Mouse (Mus musculus) lung, adult 2 months (tissue): Measurements from ENCODE around the gene Foxp1. TPM values are rescaled to one million over a fixed set of nuclear protein-coding genes. Genes with fewer than 3 reads are reported as not detected.
A peak's percentile ranks its signal among the peaks of the same experiment; 100 is the strongest.

Experiments used
- DNase-seq: peaks from one replicate; pipeline ENCODE4 v3.0.0; 2022
- H3K4me1 ChIP-seq: fragments of 200-500 bp; 2 replicates; pipeline ENCODE4 v1.6.1; 2011; ENCODE audit warnings: low read length; ENCODE audit not compliant: control insufficient read depth, insufficient read depth
- H3K4me3 ChIP-seq: fragments of 200-500 bp; replicated peaks from 2 replicates; pipeline ENCODE3; 2011; ENCODE audit warnings: low read depth, mild to moderate bottlenecking, control low read depth, low read length; ENCODE audit errors: extremely low read depth
- CTCF ChIP-seq: fragments of 200-500 bp; IDR thresholded peaks from 2 replicates; pipeline ENCODE4 v1.5.1; 2011; ENCODE audit warnings: mild to moderate bottlenecking, low read length, control low read depth; ENCODE audit not compliant: insufficient read depth
- POLR2A ChIP-seq: fragments of 200-500 bp; IDR thresholded peaks from 2 replicates; pipeline ENCODE4 v1.6.1; 2011; ENCODE audit warnings: low read depth, mild to moderate bottlenecking, control low read depth, low read length, borderline replicate concordance; ENCODE audit errors: extremely low read depth
- WGBS: fragments of 180-500 bp; shearing (Covaris S2); methylation state at CpG from one replicate; pipeline ENCODE4 v1.1.7; 2018; 5-methylcytosine and 5-hydroxymethylcytosine counted together
- polyA plus RNA-seq: library from polyadenylated mRNA; depleted of rRNA; stranded (reverse); fragments of >200 nt; gene quantifications from 2 replicates; pipeline ENCODE4 v1.2.3, GENCODE M21; 2012

Foxp1 gene
- polyA plus RNA-seq, 1 experiment: 135 TPM

GRCm38 (mm10) chr6:99489423-99489822 lies 33.1 kb downstream of the Foxp1 start:
- H3K4me1 ChIP-seq: peaks cover 13% of the 10 kb centered on the region
- no peak overlapping the region for H3K4me3 ChIP-seq
- WGBS: 73% methylated on average over 10 of the region's 10 CpGs
- TF ChIP-seq POLR2A (no peak), CTCF (no peak)
- DNase-seq: peak; percentile 29

GRCm38 (mm10) chr6:99485884-99486640 lies 36.5 kb downstream of the Foxp1 start:
- TF ChIP-seq CTCF (peak; percentile 16; the same call in 1 of the 2 replicates), POLR2A (no peak)
- DNase-seq: no peak
- 75% methylated on average over 12 of the region's 12 CpGs for WGBS
- H3K4me3 ChIP-seq: no peak overlapping the region
- H3K4me1 ChIP-seq: peaks cover 10% of the 10 kb centered on the region

- DNase-seq: peak; percentile 43
- Histone ChIP-seq H3K4me3 (peak overlapping the region; percentile 2), H3K4me1 (peaks cover 10% of the 10 kb centered on the region)
- TF ChIP-seq CTCF: no peak
- TF ChIP-seq POLR2A: peak; percentile 5; the same call in 1 of the 2 replicates
- 22% methylated on average over 20 of the region's 20 CpGs for WGBS
These were observed 37.2 kb downstream of the Foxp1 start for GRCm38 (mm10) chr6:99485217-99485883.

GRCm38 (mm10) chr6:99484884-99485216 lies 37.7 kb downstream of the Foxp1 start:
- peaks cover 10% of the 10 kb centered on the region for H3K4me1 ChIP-seq
- TF ChIP-seq POLR2A: no peak
- no peak for TF ChIP-seq CTCF
- H3K4me3 ChIP-seq: no peak overlapping the region
- 35% methylated on average over 8 of the region's 8 CpGs for WGBS
- no peak for DNase-seq

GRCm38 (mm10) chr6:99484197-99484725 lies 38.3 kb downstream of the Foxp1 start:
- TF ChIP-seq CTCF (no peak), POLR2A (no peak)
- WGBS: 81% methylated on average over 7 of the region's 7 CpGs
- H3K4me3 ChIP-seq: no peak overlapping the region
- H3K4me1 ChIP-seq: peaks cover 10% of the 10 kb centered on the region
- DNase-seq: no peak

GRCm38 (mm10) chr6:99483556-99483955 lies 39.0 kb downstream of the Foxp1 start:
- no peak for DNase-seq
- peaks cover 10% of the 10 kb centered on the region for H3K4me1 ChIP-seq
- 91% methylated on average over 10 of the region's 10 CpGs for WGBS
- no peak for TF ChIP-seq CTCF
- no peak for TF ChIP-seq POLR2A
- no peak overlapping the region for H3K4me3 ChIP-seq

GRCm38 (mm10) chr6:99481568-99481967 lies 41.0 kb downstream of the Foxp1 start:
- peaks cover 10% of the 10 kb centered on the region for H3K4me1 ChIP-seq
- 82% methylated on average over 7 of the region's 7 CpGs for WGBS
- TF ChIP-seq POLR2A (no peak), CTCF (no peak)
- DNase-seq: no peak
- no peak overlapping the region for H3K4me3 ChIP-seq

GRCm38 (mm10) chr6:99478873-99479650 lies 43.5 kb downstream of the Foxp1 start:
- no peak for TF ChIP-seq POLR2A
- Histone ChIP-seq H3K4me1 (peaks cover 2% of the 10 kb centered on the region; the same call in 1 of the 2 replicates), H3K4me3 (no peak overlapping the region)
- DNase-seq: no peak
- WGBS: 86% methylated on average over 13 of the region's 13 CpGs

- TF ChIP-seq POLR2A (no peak), CTCF (no peak)
- Histone ChIP-seq H3K4me1 (peaks cover 4% of the 10 kb centered on the region; the same call in 1 of the 2 replicates), H3K4me3 (no peak overlapping the region)
- 66% methylated on average over 9 of the region's 9 CpGs for WGBS
- DNase-seq: no peak
These were observed 47.5 kb downstream of the Foxp1 start for GRCm38 (mm10) chr6:99475040-99475439.

GRCm38 (mm10) chr6:99470906-99471305 lies 51.6 kb downstream of the Foxp1 start:
- DNase-seq: no peak
- 80% methylated on average over 5 of the region's 5 CpGs for WGBS
- TF ChIP-seq CTCF: no peak
- TF ChIP-seq POLR2A: no peak
- H3K4me3 ChIP-seq: no peak overlapping the region
- peaks cover 4% of the 10 kb centered on the region; the same call in 1 of the 2 replicates for H3K4me1 ChIP-seq
